Mouse (Mus musculus) liver, embryonic 11.5 days (tissue): Measurements from ENCODE around the gene 4930562C15Rik. TPM values are rescaled to one million over a fixed set of nuclear protein-coding genes. Genes with fewer than 3 reads are reported as not detected.

Experiments
- ATAC-seq: fragments of 200-750 bp; cut with Nextera tagmentation; replicated peaks from 2 replicates; pipeline ENCODE4 v1.8.0; 2017; ENCODE audit warnings: moderate number of reproducible peaks, mild to moderate bottlenecking, moderate TSS enrichment, moderate library complexity; ENCODE audit not compliant: low FRiP score
- DNase-seq: peaks from one replicate; pipeline ENCODE4 v3.0.0-alpha.2; 2017; ENCODE audit warnings: low spot score
- H3K27ac ChIP-seq: fragments of 300-500 bp; sonication (generic); 2 replicates; pipeline ENCODE4 v1.5.1; 2014; ENCODE audit warnings: mild to moderate bottlenecking, low read depth, low read length, control low read depth
- H3K27me3 ChIP-seq: fragments of 300-500 bp; sonication (generic); replicated peaks from 2 replicates; pipeline ENCODE4 v1.6.1; 2014; ENCODE audit warnings: low read length, mixed read lengths; ENCODE audit not compliant: control insufficient read depth, insufficient read depth
- H3K36me3 ChIP-seq: fragments of 300-500 bp; sonication (generic); 2 replicates; pipeline ENCODE4 v1.6.1; 2014; ENCODE audit warnings: mild to moderate bottlenecking, low read length, moderate library complexity, mixed read lengths; ENCODE audit not compliant: control insufficient read depth, insufficient read depth
- H3K4me1 ChIP-seq: fragments of 300-500 bp; sonication (generic); replicated peaks from 2 replicates; pipeline ENCODE4 v1.6.1; 2014; ENCODE audit warnings: low read length, mixed read lengths; ENCODE audit not compliant: control insufficient read depth, insufficient read depth
- H3K4me2 ChIP-seq: fragments of 300-500 bp; sonication (generic); 2 replicates; pipeline ENCODE4 v1.6.1; 2014; ENCODE audit warnings: mild to moderate bottlenecking, control low read depth, moderate library complexity
- H3K4me3 ChIP-seq: fragments of 300-500 bp; sonication (generic); 2 replicates; pipeline ENCODE4 v1.5.1; 2014; ENCODE audit warnings: low read depth, low read length, control low read depth
- H3K9ac ChIP-seq: fragments of 300-500 bp; sonication (generic); 2 replicates; pipeline ENCODE4 v1.6.1; 2014; ENCODE audit warnings: low read depth, low read length, control low read depth
- H3K9me3 ChIP-seq: fragments of 300-500 bp; sonication (generic); 2 replicates; pipeline ENCODE4 v1.6.1; 2016; ENCODE audit warnings: low read length, inconsistent platforms, mixed read lengths; ENCODE audit not compliant: control insufficient read depth
- WGBS: fragments of 180-500 bp; shearing (Covaris S2); extraction: QIAGEN DNeasy Blood & Tissue Kit; methylation state at CpG from one replicate; pipeline ENCODE4 v1.1.7; 2014; 5-methylcytosine and 5-hydroxymethylcytosine counted together
- polyA plus RNA-seq: library from polyadenylated mRNA; unstranded; fragments of >200 nt; fragmentation: Nextera tagmentation; extraction: Ambion mirVana; gene quantifications from 2 replicates; pipeline ENCODE4 v1.2.1, GENCODE M21; 2014

4930562C15Rik gene
- polyA plus RNA-seq = 0.19 and 0.33 TPM in 2 replicates

- H3K4me3 ChIP-seq = no peak within 1 kb of the TSS
- H3K36me3 ChIP-seq = no peaks in the 10 kb centered on the region
- ATAC-seq (no peak), DNase-seq (no peak)
- H3K27me3 ChIP-seq = no peaks in the 10 kb centered on the region
- no peak within 1 kb of the TSS for H3K9ac ChIP-seq
- no peak within 1 kb of the TSS for H3K27ac ChIP-seq
- H3K4me1 ChIP-seq = peaks cover 7% of the 10 kb centered on the region; the same call in 1 of the 2 replicates
- H3K4me2 ChIP-seq = no peak within 1 kb of the TSS
- no peaks in the 10 kb centered on the region for H3K9me3 ChIP-seq
- WGBS = 76% methylated on average over 3 of the region's 3 CpGs
Measured at GRCm38 (mm10) chr16:4835191-4835590, at the start of gene 4930562C15Rik. TSS of gene 4930562C15Rik (plus strand) at chr16:4835416.

GRCm38 (mm10) chr16:4785706-4786105, 49.5 kb upstream of the 4930562C15Rik start:
- Histone ChIP-seq H3K9me3 (no peaks in the 10 kb centered on the region), H3K4me3 (no peak overlapping the region), H3K4me2 (no peak overlapping the region), H3K9ac (no peak overlapping the region), H3K4me1 (peaks cover 7% of the 10 kb centered on the region), H3K27me3 (no peaks in the 10 kb centered on the region), H3K27ac (no peak overlapping the region), H3K36me3 (0 out of 2 replicates have a peak, but pooled peaks cover 2% of the 10 kb centered on the region)
- 77% methylated on average over 4 of the region's 4 CpGs for WGBS
- DNase-seq (no peak), ATAC-seq (no peak)

GRCm38 (mm10) chr16:4788176-4788575, 47.0 kb upstream of the 4930562C15Rik start:
- H3K36me3 ChIP-seq = 0 out of 2 replicates have a peak, but pooled peaks cover 2% of the 10 kb centered on the region
- peaks cover 7% of the 10 kb centered on the region for H3K4me1 ChIP-seq
- peak overlapping the region; percentile 94 for H3K4me2 ChIP-seq
- DNase-seq (no peak), ATAC-seq (no peak)
- H3K27ac ChIP-seq = no peak overlapping the region
- H3K9me3 ChIP-seq = no peaks in the 10 kb centered on the region
- H3K9ac ChIP-seq = no peak overlapping the region
- no peak overlapping the region; the same call in 1 of the 2 replicates for H3K4me3 ChIP-seq
- no peaks in the 10 kb centered on the region for H3K27me3 ChIP-seq

- Histone ChIP-seq H3K27ac (peak overlapping the region; percentile 90; the same call in 1 of the 2 replicates), H3K9me3 (no peaks in the 10 kb centered on the region), H3K9ac (peak overlapping the region; percentile 87), H3K4me2 (peak overlapping the region; percentile 94), H3K4me1 (peaks cover 7% of the 10 kb centered on the region), H3K36me3 (0 out of 2 replicates have a peak, but pooled peaks cover 2% of the 10 kb centered on the region), H3K4me3 (peak overlapping the region; percentile 78), H3K27me3 (no peaks in the 10 kb centered on the region)
- ATAC-seq = peak; percentile 46
- no peak for DNase-seq
- WGBS = under 1% methylated on average over 29 of the region's 29 CpGs
Measured at GRCm38 (mm10) chr16:4789311-4789768, 45.9 kb upstream of the 4930562C15Rik start.

- H3K9ac ChIP-seq = peak within 1 kb of the TSS; percentile 87
- H3K36me3 ChIP-seq = 0 out of 2 replicates have a peak, but pooled peaks cover 2% of the 10 kb centered on the region
- peak; percentile 97 for ATAC-seq
- peak; percentile 95 for DNase-seq
- no peaks in the 10 kb centered on the region for H3K27me3 ChIP-seq
- H3K4me1 ChIP-seq = peaks cover 7% of the 10 kb centered on the region
- peak within 1 kb of the TSS; percentile 90 for H3K27ac ChIP-seq
- H3K9me3 ChIP-seq = no peaks in the 10 kb centered on the region
- WGBS = under 1% methylated on average over 51 of the region's 51 CpGs
- H3K4me2 ChIP-seq = peak within 1 kb of the TSS; percentile 94
- peak within 1 kb of the TSS; percentile 78 for H3K4me3 ChIP-seq
Measured at GRCm38 (mm10) chr16:4789810-4790559, 45.2 kb upstream of the 4930562C15Rik start, which contains the start of gene Cdip1. TSS of gene Cdip1 (minus strand) at chr16:4790292.

GRCm38 (mm10) chr16:4791332-4791731, 43.9 kb upstream of the 4930562C15Rik start:
- Histone ChIP-seq H3K27me3 (no peaks in the 10 kb centered on the region), H3K4me2 (no peak overlapping the region), H3K9me3 (no peaks in the 10 kb centered on the region), H3K36me3 (0 out of 2 replicates have a peak, but pooled peaks cover 2% of the 10 kb centered on the region), H3K27ac (no peak overlapping the region), H3K9ac (no peak overlapping the region), H3K4me1 (peaks cover 7% of the 10 kb centered on the region), H3K4me3 (no peak overlapping the region)
- ATAC-seq = no peak
- WGBS = 66% methylated on average over 2 of the region's 2 CpGs
- no peak for DNase-seq

DNA sequence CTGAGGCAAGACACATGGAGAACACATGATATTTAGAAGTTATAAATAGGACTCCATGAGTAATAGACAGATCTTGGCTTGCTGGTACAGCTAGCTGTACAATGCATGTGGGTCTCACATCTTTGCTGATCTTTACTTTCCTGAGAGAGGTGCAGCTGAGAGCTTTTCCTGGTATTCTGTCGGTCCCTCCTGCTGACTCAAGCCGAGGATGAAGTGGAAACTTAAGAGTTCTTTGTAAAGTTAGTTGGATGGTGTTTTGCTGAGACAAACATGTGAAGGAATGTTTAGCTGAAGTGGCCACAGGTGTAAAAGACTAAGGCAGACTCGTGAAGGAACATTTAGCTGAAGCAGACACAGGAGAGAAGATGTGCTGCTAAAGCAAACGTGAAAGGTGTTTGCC, 38.6 kb upstream of the 4930562C15Rik start:
- Histone ChIP-seq H3K27ac (no peak overlapping the region), H3K9ac (no peak overlapping the region), H3K4me2 (no peak overlapping the region), H3K9me3 (no peaks in the 10 kb centered on the region), H3K36me3 (no peaks in the 10 kb centered on the region), H3K27me3 (no peaks in the 10 kb centered on the region), H3K4me1 (no peaks in the 10 kb centered on the region), H3K4me3 (no peak overlapping the region)
- DNase-seq (no peak), ATAC-seq (no peak)
- 79% methylated on average over 4 of the region's 4 CpGs for WGBS

- DNase-seq = no peak
- Histone ChIP-seq H3K9me3 (peaks cover 4% of the 10 kb centered on the region; the same call in 1 of the 2 replicates), H3K36me3 (no peaks in the 10 kb centered on the region), H3K27ac (no peak overlapping the region), H3K4me3 (no peak overlapping the region), H3K4me1 (no peaks in the 10 kb centered on the region), H3K9ac (no peak overlapping the region), H3K27me3 (no peaks in the 10 kb centered on the region), H3K4me2 (no peak overlapping the region)
- 78% methylated on average over 3 of the region's 3 CpGs for WGBS
- ATAC-seq = no peak
Measured at GRCm38 (mm10) chr16:4818349-4818748, 16.9 kb upstream of the 4930562C15Rik start.
